Mouse (Mus musculus): ENCODE data around the gene Scp2. TPM values are rescaled to one million over a fixed set of nuclear protein-coding genes. Genes with fewer than 3 reads are reported as not detected.
A peak's percentile ranks its signal among the peaks of the same experiment; 100 is the strongest.

Scp2 gene
- polyA plus RNA-seq, 1 experiment = 19.3 TPM

- no peak for TF ChIP-seq CTCF (IDR thresholded peaks at IDR 0.05; ENCODE audit: control insufficient read depth, insufficient read depth, insufficient replicate concordance, low read depth, low read length)
- no peak for TF ChIP-seq POLR2A (IDR thresholded peaks at IDR 0.05; ENCODE audit: control insufficient read depth, low read depth, low read length)
- H3K4me1 ChIP-seq (ENCODE audit: control insufficient read depth, insufficient read depth, low read length) = peaks cover 8% of the 10 kb centered on the region
- no peaks in the 10 kb centered on the region for H3K36me3 ChIP-seq (ENCODE audit: control insufficient read depth, insufficient read depth, low read length)
- no peak overlapping the region for H3K27ac ChIP-seq (ENCODE audit: control insufficient read depth, insufficient read depth, low read depth, low read length)
- no peak overlapping the region for H3K4me3 ChIP-seq (ENCODE audit: control insufficient read depth, low read depth, low read length)
- no peaks in the 10 kb centered on the region for H3K27me3 ChIP-seq (ENCODE audit: control insufficient read depth, insufficient read depth, low read length)
These were observed 126.4 kb downstream of the Scp2 start for GRCm38 (mm10) chr4:108018241-108018923.

- Histone ChIP-seq H3K27me3 (ENCODE audit: control insufficient read depth, insufficient read depth, low read length) (no peaks in the 10 kb centered on the region), H3K4me3 (ENCODE audit: control insufficient read depth, low read depth, low read length) (no peak overlapping the region), H3K27ac (ENCODE audit: control insufficient read depth, insufficient read depth, low read depth, low read length) (no peak overlapping the region), H3K36me3 (ENCODE audit: control insufficient read depth, insufficient read depth, low read length) (no peaks in the 10 kb centered on the region), H3K4me1 (ENCODE audit: control insufficient read depth, insufficient read depth, low read length) (peaks cover 8% of the 10 kb centered on the region)
- TF ChIP-seq POLR2A (IDR thresholded peaks at IDR 0.05; ENCODE audit: control insufficient read depth, low read depth, low read length) (no peak), CTCF (IDR thresholded peaks at IDR 0.05; ENCODE audit: control insufficient read depth, insufficient read depth, insufficient replicate concordance, low read depth, low read length) (no peak)
These were observed 127.0 kb downstream of the Scp2 start for GRCm38 (mm10) chr4:108017839-108018238.

GRCm38 (mm10) chr4:108016321-108016720 lies 128.5 kb downstream of the Scp2 start:
- Histone ChIP-seq H3K4me1 (ENCODE audit: control insufficient read depth, insufficient read depth, low read length) (peaks cover 8% of the 10 kb centered on the region), H3K36me3 (ENCODE audit: control insufficient read depth, insufficient read depth, low read length) (no peaks in the 10 kb centered on the region), H3K27me3 (ENCODE audit: control insufficient read depth, insufficient read depth, low read length) (no peaks in the 10 kb centered on the region), H3K27ac (ENCODE audit: control insufficient read depth, insufficient read depth, low read depth, low read length) (no peak overlapping the region), H3K4me3 (ENCODE audit: control insufficient read depth, low read depth, low read length) (no peak overlapping the region)
- TF ChIP-seq POLR2A (IDR thresholded peaks at IDR 0.05; ENCODE audit: control insufficient read depth, low read depth, low read length) (no peak), CTCF (IDR thresholded peaks at IDR 0.05; ENCODE audit: control insufficient read depth, insufficient read depth, insufficient replicate concordance, low read depth, low read length) (no peak)

- H3K27ac ChIP-seq (ENCODE audit: control insufficient read depth, insufficient read depth, low read depth, low read length) = no peak overlapping the region
- TF ChIP-seq CTCF (IDR thresholded peaks at IDR 0.05; ENCODE audit: control insufficient read depth, insufficient read depth, insufficient replicate concordance, low read depth, low read length) = peak; percentile 39; the same call in 1 of the 2 replicates
- TF ChIP-seq POLR2A (IDR thresholded peaks at IDR 0.05; ENCODE audit: control insufficient read depth, low read depth, low read length) = no peak
- no peaks in the 10 kb centered on the region for H3K27me3 ChIP-seq (ENCODE audit: control insufficient read depth, insufficient read depth, low read length)
- H3K4me3 ChIP-seq (ENCODE audit: control insufficient read depth, low read depth, low read length) = no peak overlapping the region
- peaks cover 8% of the 10 kb centered on the region for H3K4me1 ChIP-seq (ENCODE audit: control insufficient read depth, insufficient read depth, low read length)
- no peaks in the 10 kb centered on the region for H3K36me3 ChIP-seq (ENCODE audit: control insufficient read depth, insufficient read depth, low read length)
These were observed 129.6 kb downstream of the Scp2 start for GRCm38 (mm10) chr4:108015067-108015765.

- Histone ChIP-seq H3K4me3 (ENCODE audit: control insufficient read depth, low read depth, low read length) (no peak overlapping the region), H3K27ac (ENCODE audit: control insufficient read depth, insufficient read depth, low read depth, low read length) (no peak overlapping the region), H3K4me1 (ENCODE audit: control insufficient read depth, insufficient read depth, low read length) (peaks cover 8% of the 10 kb centered on the region), H3K27me3 (ENCODE audit: control insufficient read depth, insufficient read depth, low read length) (no peaks in the 10 kb centered on the region), H3K36me3 (ENCODE audit: control insufficient read depth, insufficient read depth, low read length) (no peaks in the 10 kb centered on the region)
- no peak for TF ChIP-seq POLR2A (IDR thresholded peaks at IDR 0.05; ENCODE audit: control insufficient read depth, low read depth, low read length)
- no peak for TF ChIP-seq CTCF (IDR thresholded peaks at IDR 0.05; ENCODE audit: control insufficient read depth, insufficient read depth, insufficient replicate concordance, low read depth, low read length)
These were observed 130.3 kb downstream of the Scp2 start for GRCm38 (mm10) chr4:108014466-108014865.

- Histone ChIP-seq H3K36me3 (ENCODE audit: control insufficient read depth, insufficient read depth, low read length) (no peaks in the 10 kb centered on the region), H3K4me3 (ENCODE audit: control insufficient read depth, low read depth, low read length) (no peak overlapping the region), H3K4me1 (ENCODE audit: control insufficient read depth, insufficient read depth, low read length) (no peaks in the 10 kb centered on the region), H3K27me3 (ENCODE audit: control insufficient read depth, insufficient read depth, low read length) (no peaks in the 10 kb centered on the region), H3K27ac (ENCODE audit: control insufficient read depth, insufficient read depth, low read depth, low read length) (no peak overlapping the region)
- TF ChIP-seq CTCF (IDR thresholded peaks at IDR 0.05; ENCODE audit: control insufficient read depth, insufficient read depth, insufficient replicate concordance, low read depth, low read length) = no peak
- no peak for TF ChIP-seq POLR2A (IDR thresholded peaks at IDR 0.05; ENCODE audit: control insufficient read depth, low read depth, low read length)
These were observed 136.3 kb downstream of the Scp2 start for GRCm38 (mm10) chr4:108008541-108008940.

- TF ChIP-seq CTCF (IDR thresholded peaks at IDR 0.05; ENCODE audit: control insufficient read depth, insufficient read depth, insufficient replicate concordance, low read depth, low read length) (no peak), POLR2A (IDR thresholded peaks at IDR 0.05; ENCODE audit: control insufficient read depth, low read depth, low read length) (no peak)
- H3K4me3 ChIP-seq (ENCODE audit: control insufficient read depth, low read depth, low read length) = no peak overlapping the region
- no peak overlapping the region for H3K27ac ChIP-seq (ENCODE audit: control insufficient read depth, insufficient read depth, low read depth, low read length)
- no peaks in the 10 kb centered on the region for H3K27me3 ChIP-seq (ENCODE audit: control insufficient read depth, insufficient read depth, low read length)
- H3K36me3 ChIP-seq (ENCODE audit: control insufficient read depth, insufficient read depth, low read length) = no peaks in the 10 kb centered on the region
- H3K4me1 ChIP-seq (ENCODE audit: control insufficient read depth, insufficient read depth, low read length) = no peaks in the 10 kb centered on the region
These were observed 137.2 kb downstream of the Scp2 start for GRCm38 (mm10) chr4:108007532-108008103.
